Mouse (Mus musculus) heart, postnatal 10 days (tissue): ENCODE measurements around the gene Acot3. TPM values are rescaled to one million over a fixed set of nuclear protein-coding genes. Genes with fewer than 3 reads are reported as not detected.
"Not testable (repeated sequence)": the region's sequence is repeated elsewhere in the genome, so short reads cannot be mapped to it uniquely, and the experiment has no call there.

Experiments
- DNase-seq, 2 experiments: peaks; one replicate each; pipeline ENCODE4 v3.0.0; 2021
- intact Hi-C: fragments of 180-260 bp; cut with DNase I; formaldehyde crosslinking; loops from one replicate; pipeline ENCODE4 v1.15.1; 2025
- total RNA-seq, 2 experiments: library from RNA; stranded (reverse); gene quantifications; 2 replicates each; pipeline ENCODE4 v1.2.3; 2021

The Acot3 gene
- 1 to 10 TPM; 2.6 to 3.7 TPM for total RNA-seq

DNA sequence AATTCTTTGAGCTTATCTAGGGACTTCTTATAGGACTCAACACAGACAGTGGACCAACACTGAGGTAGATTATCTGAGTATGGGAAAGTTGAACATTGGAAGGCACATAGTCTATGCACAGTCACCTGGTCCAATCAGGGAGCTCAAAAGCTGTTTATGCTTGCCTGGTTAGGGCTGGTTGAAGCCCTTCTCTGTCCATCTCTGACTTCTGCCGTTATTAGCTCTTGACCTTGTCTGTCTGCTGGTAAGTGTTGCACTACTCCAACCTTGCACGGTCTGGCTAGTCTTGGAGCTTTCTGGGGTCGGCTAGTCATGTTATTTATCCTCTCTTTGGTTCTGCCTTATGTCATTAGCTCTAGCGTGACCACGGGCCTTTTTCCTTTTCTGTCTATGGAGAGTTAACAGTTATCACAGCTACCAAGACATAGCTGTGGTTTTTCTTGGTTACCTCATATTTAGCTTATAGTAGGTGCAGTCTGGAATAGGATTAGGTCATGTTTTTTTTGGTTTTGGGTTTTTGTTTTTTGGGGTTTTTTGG, at the start of gene Acot3:
Gene Acot3, plus strand, starts transcription at position 208 of the 538 bp plus-strand sequence.
- intact Hi-C loops = no loop called here
- DNase-seq = no peak

DNA sequence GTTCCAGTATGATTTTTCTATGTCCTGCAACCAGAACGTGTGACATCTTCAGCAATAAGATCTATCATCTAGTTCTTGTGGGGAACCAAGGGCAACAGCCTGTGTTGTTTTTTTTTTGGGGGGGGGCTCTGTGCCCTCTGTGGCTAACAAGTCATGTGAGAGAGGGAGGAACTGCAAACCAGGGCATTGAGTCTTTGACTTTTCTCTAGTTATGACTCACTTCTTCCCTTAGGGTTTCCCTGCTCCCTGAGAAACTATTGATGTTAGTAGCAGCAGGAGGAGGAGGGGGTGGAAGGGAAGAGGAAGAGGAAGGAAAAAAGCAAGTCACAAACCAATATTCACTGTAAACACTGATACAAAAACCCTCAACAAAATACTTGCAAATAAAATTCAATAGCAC, 48.1 kb upstream of the Acot3 start:
- no peak for DNase-seq
- intact Hi-C loops = no loop called here

DNA sequence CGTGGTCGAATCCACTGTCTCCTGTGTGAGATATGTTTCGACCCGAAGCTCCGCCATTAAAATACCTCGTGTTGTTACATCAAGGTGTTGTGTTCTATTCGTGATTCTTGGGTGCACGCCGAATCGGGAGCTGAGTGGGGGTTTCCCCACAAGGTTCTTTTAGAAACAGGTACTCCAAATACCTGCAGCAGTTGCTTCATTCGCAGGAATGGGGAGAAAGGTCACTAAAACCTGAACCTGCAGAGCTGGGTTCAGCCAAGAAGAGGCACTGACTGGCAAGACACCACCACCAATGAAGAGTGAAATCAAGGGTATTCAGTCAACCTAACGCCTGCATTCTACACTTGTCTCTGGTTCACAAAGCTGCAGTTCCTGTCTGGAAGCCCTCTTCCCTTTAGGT, 43.7 kb upstream of the Acot3 start:
- DNase-seq = no peak
- intact Hi-C loops = no loop called here

DNA sequence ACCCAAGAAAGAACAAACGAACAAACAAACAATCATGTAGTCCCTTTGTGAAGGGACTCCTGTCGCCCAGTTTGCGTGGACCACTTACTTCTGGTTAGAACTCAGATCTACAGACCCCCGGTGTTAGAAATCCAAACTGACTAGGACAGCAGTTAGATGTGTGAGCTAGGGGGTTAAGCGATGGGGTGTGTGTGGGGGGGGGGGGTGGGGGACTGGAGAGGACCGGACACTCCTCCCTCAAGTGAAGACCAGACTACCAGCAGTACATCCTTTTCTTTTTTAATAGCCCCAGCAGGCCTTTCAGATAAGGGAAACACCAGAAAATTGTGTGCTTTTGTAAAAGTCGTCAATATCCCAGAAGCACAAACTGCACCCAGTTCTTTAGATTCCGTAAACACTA, 43.2 kb upstream of the Acot3 start:
- intact Hi-C loops = no loop called here
- no peak for DNase-seq

DNA sequence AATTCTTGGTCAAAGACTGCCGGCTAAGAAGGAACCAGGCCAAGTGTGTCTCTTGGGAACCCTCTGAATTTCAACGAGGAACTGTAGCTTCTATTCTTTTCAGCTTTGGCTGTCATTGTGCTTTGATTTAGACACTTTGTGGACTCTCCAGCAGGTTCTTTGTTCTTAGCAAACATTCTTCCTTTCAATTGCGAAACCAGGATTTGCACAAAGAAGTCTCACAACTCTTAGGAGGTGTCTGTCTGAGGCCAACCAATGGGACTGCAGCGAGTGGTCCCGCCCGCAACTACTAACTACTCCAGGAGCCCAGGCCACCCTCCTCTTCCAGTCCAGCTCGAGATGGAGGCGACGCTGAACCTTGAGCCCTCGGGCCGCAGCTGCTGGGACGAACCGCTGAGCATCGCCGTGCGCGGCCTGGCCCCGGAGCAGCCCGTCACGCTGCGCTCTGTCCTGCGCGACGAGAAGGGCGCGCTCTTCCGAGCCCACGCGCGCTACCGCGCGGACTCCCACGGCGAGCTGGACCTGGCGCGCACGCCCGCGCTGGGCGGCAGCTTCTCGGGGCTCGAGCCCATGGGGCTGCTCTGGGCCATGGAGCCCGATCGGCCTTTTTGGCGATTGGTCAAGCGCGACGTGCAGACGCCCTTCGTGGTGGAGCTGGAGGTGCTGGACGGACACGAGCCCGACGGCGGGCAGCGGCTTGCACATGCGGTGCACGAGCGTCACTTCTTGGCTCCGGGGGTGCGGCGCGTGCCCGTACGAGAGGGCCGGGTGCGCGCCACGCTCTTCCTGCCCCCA, 42.6 kb upstream of the Acot3 start, which contains the start of gene Acot1:
Gene Acot1, plus strand, starts transcription at position 320 of the 795 bp plus-strand sequence.
- intact Hi-C loops = not testable (repeated sequence)
- DNase-seq = peak; percentile 84 to 85

DNA sequence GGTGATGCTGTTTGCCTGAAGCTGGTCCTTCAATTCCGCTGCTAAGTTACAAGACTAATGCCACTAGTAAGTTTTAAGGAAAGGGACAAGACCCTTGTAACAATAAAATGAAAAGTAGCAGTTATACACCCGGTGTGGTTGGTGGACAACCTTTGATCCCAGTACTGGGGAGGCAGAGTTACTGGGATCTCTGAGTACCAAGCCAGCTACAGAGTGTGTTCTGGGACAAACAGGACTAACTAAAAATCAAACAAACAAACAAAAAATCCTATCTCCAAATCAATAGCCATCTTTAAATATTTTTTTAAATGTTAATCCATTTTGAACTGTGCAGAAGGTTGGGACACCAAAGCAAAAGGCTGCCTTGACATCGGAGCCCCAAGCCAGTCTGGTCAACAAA, 41.7 kb upstream of the Acot3 start:
- intact Hi-C loops = no loop called here
- no peak for DNase-seq

DNA sequence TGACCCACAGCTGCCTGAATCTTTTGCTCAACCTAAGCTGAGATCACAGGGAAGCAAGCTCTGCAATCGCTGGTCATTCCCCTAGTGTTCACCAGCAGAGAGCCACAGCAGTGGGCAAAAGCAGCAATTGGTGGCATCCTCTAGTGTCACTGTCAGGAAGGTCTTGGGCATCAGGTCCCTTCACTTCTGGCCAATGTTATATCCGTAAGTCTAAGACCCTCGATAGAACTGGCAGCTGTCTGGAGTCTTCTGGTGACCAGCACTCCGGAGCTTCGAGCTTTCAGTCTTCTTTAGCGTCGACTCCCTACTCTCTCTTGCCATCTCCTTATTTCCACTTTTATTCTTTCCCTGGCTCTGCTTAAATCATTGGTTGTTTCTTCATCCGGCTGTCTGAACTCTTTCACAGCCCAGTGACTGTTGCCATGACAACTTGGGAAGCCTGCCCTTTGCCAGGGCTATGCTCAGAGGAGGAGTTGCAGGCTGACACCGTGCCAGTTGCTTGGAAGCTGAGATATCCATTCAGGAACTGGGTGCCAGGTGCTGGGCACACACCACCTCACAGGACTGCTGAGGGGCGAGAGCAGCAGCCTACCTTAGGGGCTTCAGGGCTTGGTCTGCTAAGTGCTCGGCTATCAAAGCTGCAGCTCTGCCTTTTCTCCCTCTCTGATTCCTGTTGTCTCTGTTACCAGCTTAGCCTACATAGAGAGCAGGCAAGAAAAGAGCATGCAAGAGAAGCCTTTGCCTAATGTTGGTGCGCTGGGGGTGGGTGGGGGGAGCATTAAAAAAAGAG, 40.5 kb upstream of the Acot3 start:
- intact Hi-C loops = no loop called here
- peak; percentile 83 to 86 for DNase-seq

DNA sequence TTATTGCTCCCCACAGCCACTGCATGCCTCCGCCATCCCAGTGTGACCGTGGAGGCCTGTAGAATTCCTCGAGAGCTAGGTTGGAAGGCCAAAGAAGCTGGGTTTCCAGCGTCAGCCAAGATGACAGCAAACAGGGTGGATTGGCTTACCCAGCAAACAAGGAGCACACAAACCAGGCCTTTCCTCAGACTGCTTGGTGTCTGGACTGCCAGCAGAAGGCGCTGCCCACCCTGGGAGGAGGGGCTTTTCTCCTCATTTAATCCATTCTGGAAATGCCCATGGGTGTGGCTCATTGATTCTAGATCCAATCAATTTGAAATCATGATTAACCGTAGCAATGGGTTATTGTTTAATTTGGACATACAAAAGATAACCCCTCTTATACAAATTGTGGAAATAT, 38.8 kb upstream of the Acot3 start:
- intact Hi-C loops = no loop called here
- no peak for DNase-seq

DNA sequence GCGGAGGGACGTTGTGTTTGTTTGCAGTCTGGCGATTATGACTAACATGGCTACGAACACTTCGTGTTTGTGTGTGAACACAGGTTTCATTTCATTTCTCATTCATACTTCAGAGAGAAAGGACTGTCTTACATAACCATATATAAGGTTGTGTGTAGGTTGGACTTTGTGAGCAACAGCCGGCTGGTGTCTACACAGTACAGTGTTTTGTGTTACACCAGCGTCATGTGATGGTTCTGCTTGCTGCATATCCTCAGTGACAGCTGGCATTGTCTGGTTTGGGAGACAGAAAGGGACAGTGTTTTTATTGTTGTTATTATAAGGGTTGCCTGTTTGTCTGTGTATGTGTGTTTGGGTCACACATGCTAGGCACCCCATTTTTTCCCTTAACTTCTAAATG, 38.2 kb upstream of the Acot3 start:
- intact Hi-C loops = no loop called here
- no peak for DNase-seq

DNA sequence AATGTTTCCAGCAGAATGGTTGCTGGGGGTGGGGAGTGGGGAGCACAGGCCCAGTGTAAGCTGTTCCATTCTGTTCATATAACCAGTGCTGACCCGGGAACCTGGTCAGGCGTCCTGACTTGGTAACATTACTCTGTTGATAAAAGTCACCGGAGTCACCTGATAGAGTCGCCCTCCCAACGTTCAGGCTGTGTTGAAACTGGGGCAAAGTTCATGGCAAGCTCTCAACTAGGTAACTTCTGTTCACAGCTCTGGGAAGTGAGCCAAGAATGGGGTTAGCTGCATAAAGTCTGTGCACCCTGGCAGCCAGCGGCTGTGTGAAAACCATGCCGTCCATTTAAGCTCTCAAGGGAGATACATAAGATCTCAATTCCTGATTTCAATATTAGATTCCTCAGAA, 31.4 kb upstream of the Acot3 start:
- peak; percentile 90 to 91 for DNase-seq
- intact Hi-C loops = not testable (repeated sequence)

DNA sequence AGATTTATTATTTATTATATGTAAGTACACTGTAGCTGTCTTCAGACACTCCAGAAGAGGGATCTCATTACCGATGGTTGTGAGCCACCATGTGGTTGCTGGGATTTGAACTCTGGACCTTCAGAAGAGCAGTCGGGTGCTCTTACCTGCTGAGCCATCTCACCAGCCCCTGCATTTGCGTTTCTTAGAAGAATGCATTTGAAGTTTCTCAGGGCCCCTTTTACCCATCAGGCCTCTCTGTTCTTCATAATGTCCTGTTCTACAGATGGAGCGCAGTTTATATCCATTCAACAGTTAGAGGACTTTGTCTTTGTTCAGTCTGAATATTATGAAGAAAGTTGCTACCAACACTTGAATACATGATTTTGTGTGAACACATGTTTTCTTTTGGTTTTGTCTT, 29.7 kb upstream of the Acot3 start:
- intact Hi-C loops, DNase-seq: not testable (repeated sequence)

DNA sequence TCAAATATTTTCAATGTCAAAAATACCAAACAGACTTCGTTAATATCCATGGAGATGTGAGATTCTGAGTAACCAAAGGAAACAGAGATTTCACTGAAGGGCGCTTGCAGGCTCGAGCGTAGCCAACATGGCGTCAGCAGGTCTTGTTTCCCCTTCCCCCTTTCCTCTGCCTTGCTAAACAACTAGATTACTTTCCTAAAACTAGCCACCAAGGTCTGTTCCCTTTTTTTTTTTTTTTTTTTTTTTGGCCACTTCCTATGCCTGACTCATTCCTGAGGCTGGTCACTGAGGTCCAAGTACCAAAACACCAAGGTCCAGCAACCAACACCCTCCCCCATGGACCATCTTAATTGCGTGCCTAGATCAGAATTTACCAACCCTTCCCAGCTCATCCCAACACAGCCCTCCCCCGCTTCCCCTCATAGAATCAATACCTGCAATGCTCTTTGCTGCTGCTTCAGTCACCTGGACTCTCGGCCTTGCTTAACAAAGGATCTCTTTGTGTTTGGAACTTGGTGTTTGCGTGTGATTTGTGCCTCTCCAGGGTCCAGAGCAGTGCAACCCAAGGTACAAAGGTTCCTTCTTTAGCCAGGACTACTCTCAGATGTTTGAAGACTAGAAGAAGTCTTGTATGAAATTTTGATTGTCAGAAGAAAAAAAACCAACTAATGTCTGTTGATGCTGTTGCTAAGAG, 28.7 kb upstream of the Acot3 start:
- intact Hi-C loops = no loop called here
- no peak for DNase-seq

DNA sequence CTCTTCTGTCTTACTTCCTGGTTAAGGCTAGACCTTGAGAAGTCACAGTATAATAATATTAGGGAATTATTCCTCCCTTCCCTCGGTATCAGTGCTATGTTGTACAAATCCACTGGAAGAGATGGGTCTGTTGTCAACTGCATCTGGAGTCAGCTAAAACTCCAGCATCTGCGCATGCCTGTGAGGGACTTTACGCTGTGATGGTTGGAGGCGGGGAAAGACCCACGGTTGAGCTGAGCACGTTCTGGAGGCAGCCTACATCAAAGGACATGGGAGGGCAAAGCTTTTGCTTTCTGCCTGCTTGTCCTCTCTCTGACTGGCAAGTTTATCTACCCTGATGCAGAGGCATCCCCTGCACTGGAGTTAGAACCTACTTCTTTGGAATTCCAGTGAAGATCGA, 26.1 kb upstream of the Acot3 start:
- intact Hi-C loops = no loop called here
- DNase-seq = no peak

DNA sequence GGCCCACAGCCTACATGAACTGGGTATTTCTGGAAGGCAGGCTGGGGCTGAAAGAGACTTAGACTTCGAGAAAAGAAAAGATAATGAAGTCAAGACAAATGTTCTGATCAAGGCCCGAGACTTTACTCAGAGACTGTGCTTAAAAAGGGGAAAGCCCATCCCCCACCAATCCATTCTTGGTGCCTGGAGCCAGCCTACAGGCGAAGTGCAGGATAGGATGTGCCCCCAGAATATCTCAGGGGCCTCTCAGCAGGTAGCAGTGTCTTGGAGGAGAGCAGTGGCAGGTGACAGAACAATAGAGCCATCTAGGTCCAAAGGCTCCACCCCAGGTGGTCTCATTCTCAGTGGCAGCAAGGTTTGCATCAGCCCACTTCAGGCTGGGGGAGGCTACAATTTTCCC, 23.6 kb upstream of the Acot3 start:
- intact Hi-C loops, DNase-seq: not testable (repeated sequence)

DNA sequence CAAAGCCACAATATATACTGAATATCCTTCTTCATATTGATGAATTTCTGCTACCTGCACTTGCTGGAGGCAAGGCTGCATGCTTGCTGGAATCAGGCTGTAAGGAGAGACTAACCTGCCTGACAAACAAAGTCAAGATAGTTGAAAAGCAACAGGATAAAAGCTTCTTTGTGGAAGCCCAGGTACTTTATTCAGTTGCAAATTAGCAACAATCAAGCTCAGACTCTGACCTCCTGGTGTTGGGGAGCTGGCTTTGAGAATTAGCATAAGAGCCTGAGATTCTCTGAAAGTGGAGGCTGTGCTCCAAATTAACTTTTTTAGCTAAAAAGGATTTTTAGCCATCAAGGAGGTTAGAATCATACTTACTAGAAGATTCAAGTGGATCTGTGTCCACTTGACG, 22.9 kb upstream of the Acot3 start:
- DNase-seq, intact Hi-C loops: not testable (repeated sequence)

DNA sequence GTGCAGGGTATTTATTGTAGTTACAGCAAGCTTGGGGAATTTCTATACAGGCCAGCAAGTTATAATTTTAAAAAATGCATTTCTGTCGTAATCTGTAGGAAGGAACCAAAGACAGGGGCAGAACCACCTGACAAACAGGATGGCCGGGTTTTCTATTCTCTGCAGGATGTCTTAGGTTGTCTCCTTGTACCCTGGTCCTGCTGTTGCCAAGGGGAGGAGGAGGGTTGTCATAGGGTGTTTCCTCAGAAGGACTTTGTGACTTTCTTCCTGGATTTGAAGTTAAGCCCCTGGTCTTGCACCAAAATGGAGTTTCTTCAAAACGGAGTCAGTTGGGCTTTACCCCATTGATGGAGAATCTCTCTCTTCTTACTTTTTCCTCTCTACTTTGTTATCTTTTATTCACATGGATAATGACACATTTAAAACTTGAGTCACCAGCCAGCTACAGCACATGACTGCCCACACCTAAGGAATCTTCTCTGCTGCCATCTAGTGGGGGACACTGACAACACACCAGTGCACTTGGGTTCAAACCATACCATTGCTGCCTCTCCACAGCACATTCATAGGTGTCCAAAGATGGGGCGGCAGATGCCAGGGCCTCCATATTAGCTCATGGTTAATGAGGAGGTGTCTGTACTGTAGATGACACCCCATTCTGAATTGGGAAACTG, 21.1 kb upstream of the Acot3 start:
- intact Hi-C loops = loop anchor here (1.0 to 10.0 kb wide), 3 partner anchors 44 to 316 kb away; partner anchors contain the start of gene Acot2
- peak; percentile 86 to 90 for DNase-seq

DNA sequence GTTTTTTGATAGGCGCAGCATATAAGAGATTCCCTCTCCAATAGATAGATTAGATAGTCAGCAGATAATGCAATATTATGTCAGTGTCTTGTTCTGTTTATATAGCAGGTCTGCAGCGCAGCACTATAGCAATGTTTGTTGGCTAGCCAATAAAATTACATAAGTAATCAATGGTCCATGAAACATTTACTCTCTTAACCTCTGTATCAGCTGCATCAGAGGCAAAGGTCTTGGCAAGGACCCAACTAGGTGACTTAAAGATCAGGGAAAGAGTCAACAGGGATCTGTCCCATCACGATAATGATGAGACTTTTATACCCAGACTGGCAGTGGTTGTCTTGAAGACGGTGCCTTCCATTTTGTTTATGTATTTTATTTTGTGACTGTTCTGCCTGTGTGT, 19.1 kb upstream of the Acot3 start:
- intact Hi-C loops = loop anchor here (10.0 kb wide), 1 partner anchor 318 kb away; no protein-coding TSS in a partner anchor
- no peak for DNase-seq

DNA sequence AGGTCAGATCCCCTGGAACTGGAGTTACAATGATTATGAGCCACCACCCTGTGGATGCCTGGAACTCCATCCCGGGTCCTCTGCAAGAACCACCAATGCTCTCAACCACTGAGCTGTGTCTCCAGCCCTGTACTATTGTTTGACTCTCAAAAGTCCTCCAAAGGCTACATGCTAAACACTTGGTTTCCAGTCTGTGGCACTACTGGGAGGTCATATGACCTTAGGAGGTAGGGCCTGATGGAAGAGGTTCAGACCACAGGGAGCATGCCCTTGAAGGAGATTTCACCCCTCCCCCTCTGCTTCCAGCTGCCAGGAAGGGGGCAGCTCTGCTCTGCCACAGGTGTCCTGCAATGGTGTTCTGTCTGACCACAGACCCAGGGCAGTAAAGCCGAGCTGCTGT, 18.6 kb upstream of the Acot3 start:
- DNase-seq = not testable (repeated sequence)
- intact Hi-C loops = loop anchor here (10.0 kb wide), 1 partner anchor 319 kb away; no protein-coding TSS in a partner anchor

DNA sequence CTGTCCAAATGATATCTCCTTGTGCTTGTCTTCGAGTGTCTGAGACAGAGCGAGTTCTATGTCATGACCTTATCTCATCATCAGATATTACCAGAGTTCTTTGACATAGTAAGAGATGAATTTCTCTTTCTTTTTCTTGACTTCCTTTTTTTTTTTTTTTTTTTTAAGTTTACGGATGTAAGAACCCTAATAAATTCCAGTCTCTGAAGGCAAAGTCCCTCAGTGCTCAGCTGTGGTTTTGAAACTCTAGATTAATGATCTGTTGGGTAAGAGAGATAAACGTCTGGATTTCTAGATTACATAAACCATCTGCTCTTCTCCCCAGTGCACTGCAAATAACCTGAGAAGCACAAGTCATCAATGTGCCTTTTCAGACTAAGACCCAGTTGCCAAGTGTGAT, 17.8 kb upstream of the Acot3 start:
- intact Hi-C loops = loop anchor here (10.0 kb wide), 1 partner anchor 319 kb away; no protein-coding TSS in a partner anchor
- no peak for DNase-seq

DNA sequence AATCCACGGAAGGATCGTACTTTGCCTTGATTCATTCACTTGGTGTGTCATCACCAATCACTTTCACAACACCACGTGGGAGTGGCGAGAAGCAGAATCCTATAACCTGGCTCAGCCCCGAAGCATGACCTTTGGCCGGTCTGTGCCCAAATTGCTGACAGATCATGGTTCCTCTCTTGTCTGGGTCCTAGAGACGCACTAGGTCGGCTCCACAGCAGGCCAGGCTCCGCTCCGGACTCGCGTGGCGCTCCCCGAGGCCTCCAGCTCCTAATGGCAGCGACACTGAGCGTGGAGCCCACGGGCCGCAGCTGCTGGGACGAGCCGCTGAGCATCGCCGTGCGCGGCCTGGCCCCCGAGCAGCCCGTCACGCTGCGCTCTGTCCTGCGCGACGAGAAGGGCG, 13.7 kb upstream of the Acot3 start, which contains the start of gene Acot4:
Gene Acot4, plus strand, starts transcription at position 139 of the 400 bp plus-strand sequence.
- intact Hi-C loops = loop anchor here (10.0 kb wide), 1 partner anchor 323 kb away; no protein-coding TSS in a partner anchor
- DNase-seq = peak; percentile 21 to 27
